Mouse (Mus musculus) liver, postnatal 0 days (tissue): ENCODE measurements around the gene Zfp536.

Experiments used
- CTCF ChIP-seq: sonication (generic); IDR thresholded peaks from 2 replicates; pipeline ENCODE4 v1.5.1; 2016; ENCODE audit warnings: antibody characterized with exemption, low read depth
- EP300 ChIP-seq: IDR thresholded peaks from 2 replicates; pipeline ENCODE4 v1.6.1; 2016; ENCODE audit warnings: antibody characterized with exemption, low read depth, mild to moderate bottlenecking

- TF ChIP-seq EP300 (no peak), CTCF (no peak)
These were observed 143.0 kb downstream of the Zfp536 start for GRCm38 (mm10) chr7:37630410-37630809.
